Mouse (Mus musculus) brown adipose tissue, adult 24 weeks (tissue): Measurements from ENCODE around the gene Tacr2. TPM values are rescaled to one million over a fixed set of nuclear protein-coding genes. Genes with fewer than 3 reads are reported as not detected.
A peak's percentile ranks its signal among the peaks of the same experiment; 100 is the strongest.

Experiments
- H3K27ac ChIP-seq: fragments of 200-500 bp; replicated peaks from 2 replicates; pipeline ENCODE4 v1.5.1; 2012; ENCODE audit warnings: low read depth, mild to moderate bottlenecking, low read length
- H3K4me1 ChIP-seq: fragments of 200-500 bp; 2 replicates; pipeline ENCODE4 v1.6.1; 2012; ENCODE audit warnings: low read length, mixed read lengths; ENCODE audit not compliant: control insufficient read depth, insufficient read depth, insufficient read length
- H3K4me3 ChIP-seq: fragments of 200-500 bp; 2 replicates; pipeline ENCODE4 v1.5.1; 2012; ENCODE audit warnings: low read depth, mild to moderate bottlenecking, low read length, moderate library complexity; ENCODE audit not compliant: insufficient read depth
- polyA plus RNA-seq: library from polyadenylated mRNA; stranded (reverse); fragments of >200 nt; gene quantifications from 2 replicates; pipeline ENCODE4 v1.2.4, GENCODE M21; 2012; ENCODE audit not compliant: missing spikeins, insufficient read depth, insufficient read length

Tacr2 gene
- polyA plus RNA-seq, 1 experiment: not detected

GRCm38 (mm10) chr10:62261115-62261886, 9.1 kb downstream of the Tacr2 start:
- Histone ChIP-seq H3K27ac (no peak overlapping the region), H3K4me3 (no peak overlapping the region)

GRCm38 (mm10) chr10:62264299-62264698, 12.1 kb downstream of the Tacr2 start:
- H3K4me1 ChIP-seq: no peaks in the 10 kb centered on the region
- H3K4me3 ChIP-seq: no peak overlapping the region

More at GRCm38 (mm10) chr10:62261115-62261886, 9.1 kb downstream of the Tacr2 start:
- H3K4me1 ChIP-seq: no peaks in the 10 kb centered on the region

GRCm38 (mm10) chr10:62269278-62269677, 17.0 kb downstream of the Tacr2 start:
- H3K4me3 ChIP-seq: no peak overlapping the region
- no peak overlapping the region for H3K27ac ChIP-seq
- no peaks in the 10 kb centered on the region for H3K4me1 ChIP-seq

More at GRCm38 (mm10) chr10:62264299-62264698, 12.1 kb downstream of the Tacr2 start:
- no peak overlapping the region for H3K27ac ChIP-seq

- H3K4me1 ChIP-seq: no peaks in the 10 kb centered on the region
- no peak overlapping the region for H3K4me3 ChIP-seq
- no peak overlapping the region for H3K27ac ChIP-seq
These were observed 23.0 kb downstream of the Tacr2 start for GRCm38 (mm10) chr10:62275235-62275634.

GRCm38 (mm10) chr10:62277499-62278293, 25.5 kb downstream of the Tacr2 start:
- no peak overlapping the region for H3K27ac ChIP-seq
- H3K4me3 ChIP-seq: no peak overlapping the region
- H3K4me1 ChIP-seq: no peaks in the 10 kb centered on the region

GRCm38 (mm10) chr10:62279066-62279465, 26.8 kb downstream of the Tacr2 start:
- Histone ChIP-seq H3K4me1 (no peaks in the 10 kb centered on the region), H3K4me3 (no peak overlapping the region), H3K27ac (no peak overlapping the region)

- Histone ChIP-seq H3K4me3 (no peak overlapping the region), H3K27ac (no peak overlapping the region), H3K4me1 (no peaks in the 10 kb centered on the region)
These were observed 27.4 kb downstream of the Tacr2 start for GRCm38 (mm10) chr10:62279671-62280070.

- Histone ChIP-seq H3K4me3 (no peak overlapping the region), H3K4me1 (peaks cover 3% of the 10 kb centered on the region)
These were observed 30.5 kb downstream of the Tacr2 start for GRCm38 (mm10) chr10:62282782-62283181.

GRCm38 (mm10) chr10:62283206-62283792, 31.1 kb downstream of the Tacr2 start:
- Histone ChIP-seq H3K27ac (no peak overlapping the region), H3K4me3 (no peak overlapping the region), H3K4me1 (peaks cover 3% of the 10 kb centered on the region)

More at GRCm38 (mm10) chr10:62282782-62283181, 30.5 kb downstream of the Tacr2 start:
- H3K27ac ChIP-seq: no peak overlapping the region

- Histone ChIP-seq H3K27ac (0 out of 2 replicates have a peak overlapping the region, but pooled peaks have one; percentile 45), H3K4me1 (peaks cover 3% of the 10 kb centered on the region), H3K4me3 (no peak overlapping the region)
These were observed 35.4 kb downstream of the Tacr2 start for GRCm38 (mm10) chr10:62287460-62288124.

- Histone ChIP-seq H3K27ac (no peak overlapping the region), H3K4me3 (no peak overlapping the region), H3K4me1 (no peaks in the 10 kb centered on the region)
These were observed 41.9 kb downstream of the Tacr2 start for GRCm38 (mm10) chr10:62294112-62294511.

GRCm38 (mm10) chr10:62296086-62296872, 44.0 kb downstream of the Tacr2 start:
- Histone ChIP-seq H3K4me3 (no peak overlapping the region), H3K27ac (no peak overlapping the region), H3K4me1 (peaks cover 3% of the 10 kb centered on the region)

- Histone ChIP-seq H3K4me3 (no peak overlapping the region), H3K4me1 (peaks cover 3% of the 10 kb centered on the region), H3K27ac (0 out of 2 replicates have a peak overlapping the region, but pooled peaks have one; percentile 17)
These were observed 48.0 kb downstream of the Tacr2 start for GRCm38 (mm10) chr10:62300006-62300827.
